Mouse (Mus musculus) liver, adult 2 months (tissue): ENCODE results near the gene Xpc.
"Not testable (repeated sequence)": the region's sequence is repeated elsewhere in the genome, so short reads cannot be mapped to it uniquely, and the experiment has no call there.

Experiments
- CTCF ChIP-seq: fragments of 200-500 bp; IDR thresholded peaks from 2 replicates; pipeline ENCODE4 v1.5.1; 2011; ENCODE audit warnings: low read depth, low read length, control low read depth
- POLR2A ChIP-seq: fragments of 200-500 bp; IDR thresholded peaks from 2 replicates; pipeline ENCODE4 v1.6.1; 2011; ENCODE audit warnings: low read length, control low read depth; ENCODE audit not compliant: insufficient read depth; ENCODE audit errors: extremely low read depth

DNA sequence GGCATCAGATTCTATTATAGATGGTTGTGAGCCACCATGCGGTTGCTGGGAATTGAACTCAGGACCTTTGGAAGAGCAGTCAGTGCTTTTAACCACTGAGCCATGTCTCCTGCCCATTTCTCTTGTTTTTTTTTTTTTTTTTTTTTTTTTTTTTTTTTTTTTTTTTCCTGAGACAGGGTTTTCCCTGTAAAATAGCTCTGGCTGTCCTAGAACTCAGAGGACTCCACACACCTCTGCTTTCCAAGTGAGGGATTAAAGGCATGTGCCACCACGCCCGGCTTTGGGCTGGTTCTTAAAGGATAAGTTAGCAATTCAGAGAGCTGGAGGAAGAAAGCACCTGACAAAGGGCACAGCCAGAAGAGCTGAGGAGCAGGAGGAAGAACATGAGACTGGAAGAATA lies 44.3 kb downstream of the Xpc start:
- TF ChIP-seq POLR2A, CTCF: not testable (repeated sequence)
